Mouse (Mus musculus): ENCODE measurements around the gene Srp14. TPM values are rescaled to one million over a fixed set of nuclear protein-coding genes. Genes with fewer than 3 reads are reported as not detected.

The Srp14 gene
- polyA plus RNA-seq, 2 experiments: 165 to 229 TPM

GRCm38 (mm10) chr2:118451056-118451455 is 28.5 kb downstream of the Srp14 start:
- no peaks in the 10 kb centered on the region for H3K9me3 ChIP-seq (ENCODE audit: control insufficient read depth, low read length)
- no peak for DNase-seq (ENCODE audit: low spot score)
- H3K9ac ChIP-seq (ENCODE audit: low read depth, low read length, severe bottlenecking): no peak overlapping the region
- no peak for TF ChIP-seq POLR2A (IDR thresholded peaks at IDR 0.05; ENCODE audit: borderline replicate concordance, extremely low read depth, insufficient read depth, insufficient read length)
- no peaks in the 10 kb centered on the region for H3K4me1 ChIP-seq (ENCODE audit: control insufficient read depth, insufficient read depth, low read length)
- H3K27me3 ChIP-seq (ENCODE audit: control insufficient read depth, insufficient read depth, low read length): no peaks in the 10 kb centered on the region
- 92% methylated on average over 6 of the region's 6 CpGs for WGBS
- H3K36me3 ChIP-seq (ENCODE audit: control insufficient read depth, insufficient read depth, low read length): peaks cover 31% of the 10 kb centered on the region
- no peak overlapping the region for H3K4me2 ChIP-seq (replicated peaks; ENCODE audit: low read depth, low read length, severe bottlenecking)
- ATAC-seq (ENCODE audit: low FRiP score, low read depth): no peak
- H3K4me3 ChIP-seq (replicated peaks; ENCODE audit: low read length): no peak overlapping the region
- H3K27ac ChIP-seq (replicated peaks; ENCODE audit: low read depth, low read length): no peak overlapping the region

GRCm38 (mm10) chr2:118448181-118448580 is 31.3 kb downstream of the Srp14 start:
- H3K36me3 ChIP-seq (ENCODE audit: control insufficient read depth, insufficient read depth, low read length): peaks cover 33% of the 10 kb centered on the region
- no peak overlapping the region for H3K9ac ChIP-seq (ENCODE audit: low read depth, low read length, severe bottlenecking)
- H3K4me1 ChIP-seq (ENCODE audit: control insufficient read depth, insufficient read depth, low read length): no peaks in the 10 kb centered on the region; the same call in 1 of the 2 replicates
- ATAC-seq (ENCODE audit: low FRiP score, low read depth) (no peak), DNase-seq (ENCODE audit: low spot score) (no peak)
- no peaks in the 10 kb centered on the region for H3K9me3 ChIP-seq (ENCODE audit: control insufficient read depth, low read length)
- no peaks in the 10 kb centered on the region for H3K27me3 ChIP-seq (ENCODE audit: control insufficient read depth, insufficient read depth, low read length)
- no peak overlapping the region for H3K27ac ChIP-seq (replicated peaks; ENCODE audit: low read depth, low read length)
- no peak overlapping the region for H3K4me3 ChIP-seq (replicated peaks; ENCODE audit: low read length)
- no peak overlapping the region for H3K4me2 ChIP-seq (replicated peaks; ENCODE audit: low read depth, low read length, severe bottlenecking)
- TF ChIP-seq POLR2A (IDR thresholded peaks at IDR 0.05; ENCODE audit: borderline replicate concordance, extremely low read depth, insufficient read depth, insufficient read length): no peak
- 90% methylated on average over 12 of the region's 12 CpGs for WGBS

- DNase-seq (ENCODE audit: low spot score) (peak; percentile 54), ATAC-seq (ENCODE audit: low FRiP score, low read depth) (no peak)
- WGBS: 38% methylated on average over 13 of the region's 13 CpGs
- Histone ChIP-seq H3K4me2 (replicated peaks; ENCODE audit: low read depth, low read length, severe bottlenecking) (no peak overlapping the region; the same call in 1 of the 2 replicates), H3K27ac (replicated peaks; ENCODE audit: low read depth, low read length) (peak overlapping the region; percentile 33; the same call in 1 of the 2 replicates), H3K9me3 (ENCODE audit: control insufficient read depth, low read length) (no peaks in the 10 kb centered on the region), H3K27me3 (ENCODE audit: control insufficient read depth, insufficient read depth, low read length) (no peaks in the 10 kb centered on the region), H3K4me3 (replicated peaks; ENCODE audit: low read length) (no peak overlapping the region), H3K9ac (ENCODE audit: low read depth, low read length, severe bottlenecking) (no peak overlapping the region), H3K4me1 (ENCODE audit: control insufficient read depth, insufficient read depth, low read length) (no peaks in the 10 kb centered on the region; the same call in 1 of the 2 replicates), H3K36me3 (ENCODE audit: control insufficient read depth, insufficient read depth, low read length) (peaks cover 39% of the 10 kb centered on the region)
- no peak for TF ChIP-seq POLR2A (IDR thresholded peaks at IDR 0.05; ENCODE audit: borderline replicate concordance, extremely low read depth, insufficient read depth, insufficient read length)
Measured at GRCm38 (mm10) chr2:118445696-118446674, 33.5 kb downstream of the Srp14 start.

GRCm38 (mm10) chr2:118442723-118443122 is 36.8 kb downstream of the Srp14 start:
- 96% methylated on average over 4 of the region's 4 CpGs for WGBS
- Histone ChIP-seq H3K27me3 (ENCODE audit: control insufficient read depth, insufficient read depth, low read length) (no peaks in the 10 kb centered on the region), H3K4me1 (ENCODE audit: control insufficient read depth, insufficient read depth, low read length) (no peaks in the 10 kb centered on the region; the same call in 1 of the 2 replicates), H3K36me3 (ENCODE audit: control insufficient read depth, insufficient read depth, low read length) (peaks cover 48% of the 10 kb centered on the region), H3K4me2 (replicated peaks; ENCODE audit: low read depth, low read length, severe bottlenecking) (no peak overlapping the region), H3K27ac (replicated peaks; ENCODE audit: low read depth, low read length) (no peak overlapping the region), H3K9me3 (ENCODE audit: control insufficient read depth, low read length) (no peaks in the 10 kb centered on the region), H3K9ac (ENCODE audit: low read depth, low read length, severe bottlenecking) (no peak overlapping the region), H3K4me3 (replicated peaks; ENCODE audit: low read length) (no peak overlapping the region)
- TF ChIP-seq POLR2A (IDR thresholded peaks at IDR 0.05; ENCODE audit: borderline replicate concordance, extremely low read depth, insufficient read depth, insufficient read length): no peak
- ATAC-seq (ENCODE audit: low FRiP score, low read depth): no peak
- no peak for DNase-seq (ENCODE audit: low spot score)

GRCm38 (mm10) chr2:118442172-118442571 is 37.3 kb downstream of the Srp14 start:
- no peak for TF ChIP-seq POLR2A (IDR thresholded peaks at IDR 0.05; ENCODE audit: borderline replicate concordance, extremely low read depth, insufficient read depth, insufficient read length)
- H3K4me2 ChIP-seq (replicated peaks; ENCODE audit: low read depth, low read length, severe bottlenecking): no peak overlapping the region
- H3K4me3 ChIP-seq (replicated peaks; ENCODE audit: low read length): no peak overlapping the region
- H3K9me3 ChIP-seq (ENCODE audit: control insufficient read depth, low read length): no peaks in the 10 kb centered on the region
- no peak overlapping the region for H3K9ac ChIP-seq (ENCODE audit: low read depth, low read length, severe bottlenecking)
- no peak overlapping the region for H3K27ac ChIP-seq (replicated peaks; ENCODE audit: low read depth, low read length)
- H3K27me3 ChIP-seq (ENCODE audit: control insufficient read depth, insufficient read depth, low read length): no peaks in the 10 kb centered on the region
- ATAC-seq (ENCODE audit: low FRiP score, low read depth) (no peak), DNase-seq (ENCODE audit: low spot score) (no peak)
- WGBS: 81% methylated on average over 5 of the region's 5 CpGs
- H3K36me3 ChIP-seq (ENCODE audit: control insufficient read depth, insufficient read depth, low read length): peaks cover 50% of the 10 kb centered on the region
- H3K4me1 ChIP-seq (ENCODE audit: control insufficient read depth, insufficient read depth, low read length): no peaks in the 10 kb centered on the region; the same call in 1 of the 2 replicates

Data from limb, embryonic 14.5 days (tissue).